Mouse (Mus musculus): ENCODE data around the gene Npl.
"Not testable (repeated sequence)": the region's sequence is repeated elsewhere in the genome, so short reads cannot be mapped to it uniquely, and the experiment has no call there.

Gene Npl

GRCm38 (mm10) chr1:153489132-153489531 is 60.7 kb downstream of the Npl start:
- DNase-seq (ENCODE audit: low spot score), result no peak

- DNase-seq (ENCODE audit: low spot score), result peak; percentile 97
Measured at GRCm38 (mm10) chr1:153487500-153487879, 62.4 kb downstream of the Npl start, which contains the start of gene Dhx9. TSS of gene Dhx9 (minus strand) at chr1:153487660.

- DNase-seq (ENCODE audit: low spot score), result peak; percentile 50
Measured at GRCm38 (mm10) chr1:153486767-153487499, 62.9 kb downstream of the Npl start.

GRCm38 (mm10) chr1:153486120-153486519 is 63.7 kb downstream of the Npl start:
- DNase-seq (ENCODE audit: low spot score), result not testable (repeated sequence)

DNA sequence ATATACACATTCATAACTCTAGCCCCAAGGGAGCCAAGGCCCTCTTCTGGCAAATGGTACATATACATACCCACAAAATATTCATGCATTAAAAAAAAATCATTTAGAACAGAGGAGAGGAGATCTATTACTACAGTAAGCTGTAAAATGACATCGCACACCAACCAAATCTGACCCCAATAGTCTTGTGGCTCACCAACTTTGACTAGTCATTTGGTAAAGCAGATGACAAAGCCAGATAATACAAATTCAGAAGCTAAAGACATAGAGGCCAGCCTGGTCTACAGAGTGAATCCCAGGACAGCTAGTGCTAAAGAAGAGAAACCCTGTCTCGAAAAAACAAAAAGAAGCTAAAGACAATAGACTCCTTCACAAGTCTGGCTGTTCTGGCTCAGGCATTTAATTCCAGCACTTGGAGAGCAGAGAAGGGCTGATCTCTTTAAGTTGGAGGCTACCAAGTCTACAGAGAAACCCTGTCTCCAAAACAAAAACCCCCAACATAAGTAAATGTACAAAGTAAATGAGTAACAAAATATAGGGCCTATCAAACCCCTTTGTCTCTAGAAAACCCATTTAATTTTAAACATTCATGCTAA is 64.5 kb downstream of the Npl start:
- DNase-seq (ENCODE audit: low spot score), result peak; percentile 52

GRCm38 (mm10) chr1:153481025-153481412 is 68.8 kb downstream of the Npl start:
- no peak for DNase-seq (ENCODE audit: low spot score)

DNA sequence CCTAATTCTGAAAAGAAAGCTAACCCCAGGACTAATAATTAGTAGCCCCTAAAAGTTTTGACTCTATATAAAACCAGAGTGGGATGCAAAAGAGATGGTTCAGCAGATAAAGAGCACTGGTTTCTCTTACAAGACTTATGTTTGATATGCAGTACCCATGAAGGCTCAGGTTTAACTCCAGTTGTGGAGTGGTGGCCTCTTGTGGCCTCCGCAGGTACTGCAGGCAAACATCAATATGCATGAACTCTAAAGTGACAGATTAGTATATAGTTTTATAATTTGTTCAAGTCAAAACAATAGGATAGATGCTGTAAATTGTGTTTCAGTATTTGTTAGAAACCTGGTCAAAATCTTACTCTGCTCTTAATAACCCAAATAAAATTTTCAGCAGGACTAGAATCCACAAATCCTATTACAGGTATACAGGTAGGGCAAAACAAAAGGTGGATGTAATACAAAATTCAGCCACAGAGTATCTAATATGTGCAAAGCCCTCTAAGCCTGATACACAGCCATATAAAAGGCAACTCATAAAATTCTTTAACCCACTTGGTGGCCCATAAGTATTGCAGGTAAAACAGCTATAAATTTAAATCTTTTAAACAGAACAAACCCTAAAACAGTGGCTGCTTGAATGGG is 69.3 kb downstream of the Npl start:
- DNase-seq (ENCODE audit: low spot score), result peak; percentile 68

DNA sequence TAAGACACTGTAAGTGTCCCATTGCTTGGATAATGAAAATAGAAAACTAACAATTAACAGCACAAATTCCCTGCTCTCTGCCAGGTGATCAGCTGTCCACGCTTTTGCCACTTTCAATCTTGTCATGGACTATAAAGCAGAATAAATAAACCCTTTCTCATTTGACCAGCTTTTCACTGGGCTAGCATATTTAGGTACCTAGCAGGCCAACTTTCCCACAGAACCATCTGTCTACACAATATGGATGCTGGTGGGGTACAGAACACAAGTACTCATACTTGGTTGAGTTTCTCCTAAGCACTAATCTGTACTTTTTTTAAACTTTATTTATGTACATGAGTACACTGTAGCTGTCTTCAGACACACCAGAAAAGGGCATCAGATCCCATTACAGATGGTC is 70.5 kb downstream of the Npl start:
- no peak for DNase-seq (ENCODE audit: low spot score)

GRCm38 (mm10) chr1:153461796-153462195 is 88.0 kb downstream of the Npl start:
- DNase-seq (ENCODE audit: low spot score), result no peak

DNA sequence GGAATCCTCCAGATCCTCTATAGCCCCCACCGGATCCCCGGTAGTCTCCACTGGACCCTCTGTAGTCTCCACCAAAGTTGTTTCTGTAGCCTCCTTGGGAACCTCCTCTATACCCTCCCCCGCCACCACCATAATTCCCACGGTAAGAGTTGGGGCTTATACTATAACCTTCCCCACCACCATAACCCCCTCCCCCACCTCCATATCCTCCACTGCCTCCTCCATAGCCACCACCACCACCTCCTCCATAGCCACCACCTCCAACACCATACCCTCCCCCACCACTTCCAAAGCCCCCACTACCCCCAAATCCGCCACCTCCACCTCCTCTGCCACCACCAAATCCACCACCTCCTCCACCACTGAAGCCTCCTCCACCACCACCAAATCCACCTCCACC is 93.7 kb downstream of the Npl start:
- DNase-seq (ENCODE audit: low spot score), result no peak

DNA sequence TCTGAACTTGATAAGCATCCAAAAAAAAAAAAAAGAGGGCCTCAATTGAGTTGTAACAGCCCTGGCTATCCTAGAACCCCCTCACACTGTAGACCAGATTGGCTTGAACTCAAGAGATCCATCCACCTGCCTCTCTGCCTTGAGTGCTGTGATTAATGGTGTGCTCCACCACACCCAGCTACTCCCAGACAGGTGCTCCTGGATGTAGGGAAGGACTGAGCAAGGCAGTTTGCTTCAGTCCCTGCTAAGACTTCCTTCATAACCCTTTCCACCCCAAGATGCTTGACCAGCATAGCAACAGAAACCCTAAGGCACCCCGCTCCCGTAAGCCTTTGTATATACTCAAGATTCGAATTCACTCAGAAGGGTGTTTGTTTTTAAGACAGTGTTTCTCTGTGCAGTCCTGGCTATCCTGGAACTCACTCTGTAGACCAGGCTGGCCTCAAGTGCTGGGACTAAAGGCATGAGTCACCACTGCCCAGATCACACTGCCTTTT is 96.7 kb downstream of the Npl start:
- no peak for DNase-seq (ENCODE audit: low spot score)
